Comparison of ENCODE assay signal across 8 mouse cellular contexts in genomic region chr14:68735756-68736155, GRCm38 (mm10).
DNase-seq lines count a peak whose midpoint lies in the region; ATAC-seq and TF ChIP-seq lines count a peak whose summit lies in the region.
"Not testable (repeated sequence)": the region's sequence is repeated elsewhere in the genome, so short reads cannot be mapped to it uniquely, and the experiment has no call there.

No protein-coding gene starts in this region.

- not testable (repeated sequence) for H3K36me3 ChIP-seq in midbrain, postnatal 0 days (ENCODE audit: insufficient read depth, low read length); splenic B cell, adult 2 months (ENCODE audit: control insufficient read depth, insufficient read depth, low read length, poor library complexity, severe bottlenecking)

- H3K9me3 ChIP-seq in midbrain, postnatal 0 days (ENCODE audit: low read length) = not testable (repeated sequence)

- intact Hi-C loops in gastrocnemius, postnatal 36 days (cut with DNase I) = loop anchor here (2.0 to 5.0 kb wide), 3 partner anchors 233 to 407 kb away; no protein-coding TSS in a partner anchor
- intact Hi-C loops in left cerebral cortex, postnatal 36 days (cut with DNase I) = loop anchor here (2.0 to 5.0 kb wide), 3 partner anchors 232 to 407 kb away; no protein-coding TSS in a partner anchor

- TF ChIP-seq CTCF in midbrain, postnatal 0 days (IDR thresholded peaks at IDR 0.05) = peak; percentile 86

- not testable (repeated sequence) for H3K27ac ChIP-seq in midbrain, postnatal 0 days (ENCODE audit: low read depth, low read length)

- not testable (repeated sequence) for ATAC-seq in midbrain, postnatal 0 days (ENCODE audit: low FRiP score)

- not testable (repeated sequence) for H3K9ac ChIP-seq in midbrain, postnatal 0 days (replicated peaks; ENCODE audit: low read length, poor library complexity, severe bottlenecking)

- H3K4me2 ChIP-seq in midbrain, postnatal 0 days (ENCODE audit: low read depth, low read length, poor library complexity, severe bottlenecking) = not testable (repeated sequence)

- WGBS in midbrain, postnatal 0 days = 53% methylated on average over 2 of the region's 2 CpGs

- peak; percentile 73 for DNase-seq in 416B (ENCODE audit: low read depth)
- DNase-seq in adrenal gland, postnatal 36 days = peak; percentile 70 to 74
- DNase-seq in embryo, embryonic 11 days = peak; percentile 80
- peak; percentile 18 to 22 for DNase-seq in gastrocnemius, postnatal 36 days
- peak; percentile 69 for DNase-seq in kidney, adult 9 months
- DNase-seq in left cerebral cortex, postnatal 36 days (ENCODE audit: low spot score in 2 of 2) = peak; percentile 65 to 76
- DNase-seq in midbrain, postnatal 0 days (ENCODE audit: low spot score) = peak; percentile 91
- peak; percentile 89 for DNase-seq in splenic B cell, adult 2 months (ENCODE audit: low read depth, low spot score)

- H3K4me1 ChIP-seq in midbrain, postnatal 0 days (ENCODE audit: insufficient read depth, low read length) = not testable (repeated sequence)

- not testable (repeated sequence) for H3K4me3 ChIP-seq in midbrain, postnatal 0 days (ENCODE audit: low read depth, low read length)

- not testable (repeated sequence) for H3K27me3 ChIP-seq in midbrain, postnatal 0 days (ENCODE audit: insufficient read depth, low read length); splenic B cell, adult 2 months (ENCODE audit: control insufficient read depth, insufficient read depth, low read length, poor library complexity, severe bottlenecking)

Comparison
In these comparisons a context has a peak if more than half of its experiments do, and no peak if none do; other contexts are left out.
1. DNase-seq: peak in every context shown above with its lines; median percentile 91 in midbrain, postnatal 0 days; 89 in splenic B cell, adult 2 months; 80 in embryo, embryonic 11 days; 73 in 416B; 72 in adrenal gland, postnatal 36 days; 70 in left cerebral cortex, postnatal 36 days; 69 in kidney, adult 9 months; 20 in gastrocnemius, postnatal 36 days.